Mouse (Mus musculus) heart, postnatal 25 days (tissue): Measurements from ENCODE around the gene Ucp2. TPM values are rescaled to one million over a fixed set of nuclear protein-coding genes. Genes with fewer than 3 reads are reported as not detected.
A peak's percentile ranks its signal among the peaks of the same experiment; 100 is the strongest.

Experiments used
- DNase-seq: peaks from one replicate; pipeline ENCODE4 v3.0.0; 2022; ENCODE audit warnings: low spot score
- intact Hi-C: fragments of 180-260 bp; cut with DNase I; formaldehyde crosslinking; loops from one replicate; pipeline ENCODE4 v1.15.1; 2025
- total RNA-seq, 2 experiments: library from RNA; stranded (reverse); gene quantifications; 2 replicates each; pipeline ENCODE4 v1.2.3; 2021

Ucp2 gene
- 100 to 1,000 TPM; 426 to 460 TPM for total RNA-seq

DNA sequence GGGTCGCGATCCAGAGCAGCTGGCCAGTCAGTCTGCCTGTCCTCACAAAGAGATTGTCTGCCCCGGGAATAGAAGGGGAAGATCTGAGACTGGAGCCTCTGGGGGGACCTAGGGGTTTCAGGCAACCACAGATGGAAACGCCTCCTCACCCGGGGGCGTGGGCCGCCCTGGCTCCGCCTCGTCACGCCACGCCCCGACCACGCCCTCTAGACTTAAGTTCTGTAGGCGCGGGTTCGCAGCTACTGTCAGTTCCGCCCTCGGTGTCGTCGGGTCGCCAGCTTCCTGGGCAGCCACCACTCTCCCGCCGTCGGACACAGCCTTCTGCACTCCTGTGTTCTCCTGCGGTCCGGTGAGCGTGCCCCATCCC, at the start of gene Ucp2:
TSS of gene Ucp2 (plus strand) at position 221 of the 367 bp plus-strand sequence.
- peak; percentile 85 for DNase-seq
- intact Hi-C loops = loop anchor here (2.0 kb wide), 1 partner anchor 62 kb away; no protein-coding TSS in a partner anchor

DNA sequence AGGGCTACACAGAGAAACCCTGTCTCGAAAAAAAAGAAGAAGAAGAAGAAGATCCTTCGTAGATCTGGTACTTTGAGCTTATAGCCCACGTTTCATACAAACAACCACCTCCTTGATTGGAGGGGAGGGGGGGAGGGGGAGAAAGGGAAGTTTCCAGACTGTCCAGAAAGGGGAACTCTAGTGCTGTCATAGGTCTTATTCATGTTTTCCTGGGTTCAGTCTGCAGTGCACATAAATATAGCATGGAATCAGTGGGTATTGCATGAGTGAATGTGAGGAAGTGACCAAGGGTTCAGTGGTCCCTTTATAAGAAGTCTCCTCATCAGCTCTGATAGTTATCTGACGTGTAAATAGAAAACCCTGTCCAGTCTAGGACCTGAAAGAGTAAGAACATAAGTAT, 49.4 kb upstream of the Ucp2 start:
- DNase-seq = no peak
- intact Hi-C loops = no loop called here

DNA sequence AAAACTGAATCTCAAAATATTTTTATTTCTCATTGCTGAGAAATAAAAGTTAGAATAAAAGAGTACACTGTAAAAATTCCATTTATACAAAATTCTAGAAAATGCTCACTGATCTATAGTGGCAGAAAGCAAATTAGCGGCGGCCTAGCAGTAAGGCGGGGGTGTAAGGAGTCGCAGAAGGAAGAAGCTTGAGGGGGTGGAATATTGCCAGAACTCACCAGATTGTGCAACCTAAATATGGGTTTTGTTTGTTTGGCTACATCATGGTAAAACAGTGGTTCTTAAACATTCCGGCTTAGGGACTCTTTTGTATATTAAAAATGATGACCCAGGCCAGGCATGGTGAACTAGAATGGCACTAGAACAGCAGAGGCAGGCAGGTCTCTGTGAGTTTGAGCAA, 46.9 kb upstream of the Ucp2 start:
- intact Hi-C loops = no loop called here
- DNase-seq = no peak

DNA sequence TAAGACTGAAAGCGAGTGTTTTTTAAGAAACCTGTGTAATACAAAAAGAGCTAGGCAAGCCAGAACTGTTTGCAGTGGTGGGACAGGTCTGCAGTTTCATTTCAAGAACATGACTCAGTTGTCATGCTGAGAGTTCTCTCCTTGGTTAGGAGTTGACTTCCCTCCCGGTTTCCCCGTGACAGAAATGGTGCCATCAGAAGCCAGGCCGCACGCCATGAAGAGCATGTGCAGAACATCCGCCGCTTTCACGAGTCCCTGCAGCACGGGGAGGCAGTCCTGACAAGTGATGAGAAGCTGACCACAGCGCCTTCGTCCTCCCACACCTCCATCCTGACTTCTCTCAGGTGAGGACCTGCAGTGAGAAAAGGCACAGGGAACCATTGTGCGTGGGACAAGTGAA, 44.6 kb upstream of the Ucp2 start:
- intact Hi-C loops = no loop called here
- no peak for DNase-seq

DNA sequence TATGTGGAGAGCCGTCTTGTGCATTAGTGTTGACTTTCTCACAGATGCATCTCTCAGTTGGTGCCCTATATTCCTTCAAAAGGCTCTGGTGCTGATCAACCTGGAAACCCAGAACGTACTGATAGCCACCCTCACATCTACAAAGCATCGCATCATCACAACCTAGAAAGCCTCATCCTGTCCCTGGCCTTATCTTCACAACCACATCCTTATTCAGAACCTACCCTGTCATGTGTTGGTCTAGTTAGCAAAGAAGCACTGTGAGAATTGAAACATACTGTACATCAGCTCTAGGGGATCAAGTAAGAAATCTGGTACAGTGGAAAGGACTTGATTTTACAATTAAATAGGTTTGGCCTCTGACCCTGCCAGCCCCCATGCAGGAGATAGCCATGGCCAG, 44.2 kb upstream of the Ucp2 start:
- DNase-seq = no peak
- intact Hi-C loops = no loop called here

DNA sequence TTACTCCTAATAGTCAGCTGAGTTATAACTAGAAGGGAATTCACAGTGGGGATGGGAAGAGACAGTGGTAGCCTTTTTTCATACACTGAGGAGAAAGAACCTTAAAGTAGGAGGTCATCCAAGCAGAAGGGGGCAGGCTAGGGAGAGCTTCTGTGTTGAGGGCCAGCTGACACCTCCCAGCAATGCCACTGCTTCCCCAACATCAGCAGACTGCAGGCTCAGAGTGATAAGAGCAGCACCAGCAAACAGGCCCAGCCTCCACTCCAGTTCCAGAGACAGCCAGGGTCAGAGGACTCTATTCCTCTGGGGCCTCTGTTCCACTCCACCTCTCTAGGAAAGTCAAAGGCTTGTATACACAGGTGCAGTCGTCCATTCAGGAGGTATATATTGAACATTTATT, 35.0 kb upstream of the Ucp2 start:
- intact Hi-C loops = loop anchor here (2.0 kb wide), 1 partner anchor 25 kb away; no protein-coding TSS in a partner anchor
- no peak for DNase-seq

DNA sequence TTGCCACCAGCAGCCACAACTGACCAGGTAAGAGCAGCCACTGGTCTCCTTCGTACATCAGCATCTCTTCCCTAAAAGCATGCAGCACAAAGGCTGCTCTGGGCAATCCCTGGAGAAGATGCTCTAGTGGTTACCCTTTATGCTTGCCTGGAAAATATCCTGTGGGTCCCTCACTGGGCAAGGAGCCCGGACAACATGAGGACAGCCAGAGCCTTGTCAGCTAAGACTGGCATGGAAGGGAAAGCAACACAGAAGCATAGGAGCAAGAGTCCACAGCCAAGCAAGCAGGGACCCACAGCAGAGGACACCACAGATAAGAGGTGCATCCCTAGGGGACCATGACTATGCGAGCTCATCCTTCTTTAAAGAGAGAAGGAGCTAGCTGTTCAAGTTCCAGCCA, 33.3 kb upstream of the Ucp2 start:
- DNase-seq = no peak
- intact Hi-C loops = loop anchor here (2.0 kb wide), 1 partner anchor 27 kb away; no protein-coding TSS in a partner anchor

DNA sequence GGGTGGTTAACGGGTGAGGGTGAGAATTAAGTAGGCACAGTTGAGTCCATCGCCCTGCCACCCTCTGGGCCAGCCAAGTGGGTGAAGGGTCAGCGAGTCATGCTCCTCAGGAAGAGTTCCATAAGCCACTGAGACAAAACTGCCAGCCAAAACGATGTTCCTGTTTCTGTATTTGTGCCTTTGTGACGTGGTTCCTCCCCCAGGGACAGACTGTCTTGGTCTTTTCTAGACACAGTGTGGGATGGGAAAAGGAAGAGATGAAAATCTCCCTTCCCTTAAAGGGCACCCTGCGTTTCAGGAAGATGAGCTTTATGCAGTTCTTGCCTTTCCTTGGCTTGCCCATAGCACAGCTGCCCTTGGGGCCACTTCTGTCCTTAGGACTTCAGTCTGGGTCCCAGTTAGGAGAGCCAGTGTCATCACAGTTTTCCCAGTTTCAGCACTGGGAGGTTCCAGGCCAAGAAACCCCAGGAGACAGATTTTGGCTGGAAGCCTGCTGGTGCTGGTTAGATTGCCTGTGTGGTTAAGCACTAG, 31.5 kb upstream of the Ucp2 start:
- intact Hi-C loops = no loop called here
- peak; percentile 64 for DNase-seq

DNA sequence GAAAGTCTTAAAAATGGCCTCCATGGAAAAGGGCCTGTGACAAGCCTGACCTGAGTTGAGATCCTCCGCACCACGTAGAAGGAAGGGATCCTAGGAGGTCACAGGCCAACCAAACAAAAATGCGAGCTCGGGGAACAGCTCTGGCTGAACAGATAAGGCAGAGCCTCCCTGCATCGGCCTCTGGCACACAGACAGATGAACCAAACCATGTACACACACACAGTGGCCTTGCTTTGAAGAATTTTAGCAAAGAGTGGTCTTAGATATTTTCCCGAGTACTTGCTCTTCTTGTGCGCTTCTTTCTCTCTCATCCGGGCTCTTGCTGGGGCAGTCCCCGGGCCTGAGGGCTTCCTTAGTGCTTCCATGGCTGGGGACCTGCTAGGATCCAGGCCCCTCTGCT, 29.9 kb upstream of the Ucp2 start:
- intact Hi-C loops = no loop called here
- DNase-seq = no peak

DNA sequence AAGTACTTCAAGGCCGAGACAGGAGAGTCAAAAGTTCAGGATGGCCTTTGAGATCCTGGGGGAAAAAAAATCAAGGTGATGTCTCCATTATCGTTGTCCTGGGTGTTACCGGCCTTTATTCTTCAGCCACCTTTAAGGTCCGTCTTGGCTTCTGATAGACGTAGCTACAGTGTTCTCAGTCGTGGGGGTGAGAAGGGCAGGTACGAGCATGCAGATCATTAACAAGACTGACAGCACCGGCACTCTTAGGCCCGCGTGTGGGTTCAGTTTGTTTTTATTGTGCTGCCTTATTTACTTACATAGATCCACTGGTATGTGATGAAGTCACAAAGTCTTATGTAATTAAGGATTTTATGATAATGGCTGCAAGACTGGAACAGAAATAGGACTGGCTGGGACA, 29.4 kb upstream of the Ucp2 start:
- DNase-seq = no peak
- intact Hi-C loops = loop anchor here (2.0 kb wide), 1 partner anchor 27 kb away; no protein-coding TSS in a partner anchor

DNA sequence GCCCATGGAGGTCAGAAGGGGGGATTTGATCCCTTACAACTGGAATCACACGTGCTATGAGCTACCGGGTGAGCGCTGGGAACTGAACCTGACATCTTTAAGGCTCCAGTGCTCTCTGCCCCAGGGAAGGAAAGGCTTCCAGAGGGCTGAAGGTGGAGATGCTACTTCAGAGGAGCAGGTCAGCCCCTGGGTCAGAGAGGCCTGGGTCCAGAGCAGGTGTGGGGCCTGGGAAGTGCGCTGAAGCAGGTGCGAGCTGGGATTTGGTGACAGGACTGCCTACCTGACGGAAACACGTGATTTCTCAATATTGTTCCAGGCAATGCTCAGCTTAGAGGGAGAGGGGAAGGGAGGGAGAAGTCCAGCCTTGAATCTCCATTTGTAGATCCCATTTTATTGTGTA, 28.9 kb upstream of the Ucp2 start:
- intact Hi-C loops = loop anchor here (2.0 kb wide), 1 partner anchor 27 kb away; no protein-coding TSS in a partner anchor
- DNase-seq = no peak

DNA sequence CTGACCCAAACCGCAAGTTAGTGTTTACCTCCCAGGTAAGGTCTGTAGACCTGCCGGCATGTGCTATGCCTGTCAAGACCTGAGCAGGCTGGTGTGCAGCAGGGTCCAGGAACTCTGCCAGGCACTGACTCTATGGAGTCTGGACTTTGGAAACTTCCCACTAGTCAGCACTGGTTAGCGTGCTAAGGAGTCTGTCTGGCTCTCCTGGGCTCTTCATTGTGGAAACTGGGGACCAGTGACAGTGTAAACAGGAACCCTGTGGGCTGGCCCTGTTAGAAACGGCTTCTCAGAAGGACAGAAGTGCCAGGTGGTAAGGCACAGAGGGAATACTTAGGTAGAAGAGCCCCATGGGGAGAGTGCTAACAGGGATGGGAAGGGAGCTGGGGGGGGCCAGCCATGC, 27.9 kb upstream of the Ucp2 start:
- DNase-seq = no peak
- intact Hi-C loops = loop anchor here (2.0 kb wide), 1 partner anchor 26 kb away; no protein-coding TSS in a partner anchor

DNA sequence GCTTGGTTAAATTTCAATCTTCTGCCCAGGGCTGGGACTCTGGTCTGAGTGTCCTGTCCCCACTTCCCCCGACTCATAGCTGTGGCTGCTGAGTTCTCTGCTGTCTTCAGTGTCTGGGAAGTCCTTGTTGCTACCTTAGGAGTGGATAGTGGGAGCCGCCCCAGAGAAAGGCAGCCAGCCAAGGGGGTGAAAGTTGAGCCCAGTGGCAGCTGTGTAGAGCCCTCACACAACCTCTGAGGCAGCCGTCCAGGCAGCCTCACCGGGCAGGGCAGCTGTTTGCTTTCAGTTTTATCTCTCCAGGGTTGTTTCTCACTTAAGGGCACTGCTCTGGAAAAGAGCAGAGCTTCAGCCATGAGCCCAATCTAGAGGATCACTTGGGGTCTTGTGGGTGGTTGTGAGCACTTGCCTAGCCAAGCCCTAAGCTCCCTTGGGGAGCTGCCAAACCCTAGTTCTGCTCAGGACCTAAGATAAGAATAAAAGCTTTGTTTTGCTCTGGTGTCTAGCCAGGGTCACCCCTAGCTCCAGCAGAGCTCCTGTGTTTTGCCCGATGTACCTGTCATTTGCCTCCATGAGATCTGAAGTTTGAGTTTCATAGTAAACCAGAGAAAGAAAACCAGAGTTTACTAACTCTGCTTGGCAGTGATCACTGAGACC, 27.4 kb upstream of the Ucp2 start:
- intact Hi-C loops = loop anchor here (2.0 kb wide), 1 partner anchor 25 kb away; no protein-coding TSS in a partner anchor

DNA sequence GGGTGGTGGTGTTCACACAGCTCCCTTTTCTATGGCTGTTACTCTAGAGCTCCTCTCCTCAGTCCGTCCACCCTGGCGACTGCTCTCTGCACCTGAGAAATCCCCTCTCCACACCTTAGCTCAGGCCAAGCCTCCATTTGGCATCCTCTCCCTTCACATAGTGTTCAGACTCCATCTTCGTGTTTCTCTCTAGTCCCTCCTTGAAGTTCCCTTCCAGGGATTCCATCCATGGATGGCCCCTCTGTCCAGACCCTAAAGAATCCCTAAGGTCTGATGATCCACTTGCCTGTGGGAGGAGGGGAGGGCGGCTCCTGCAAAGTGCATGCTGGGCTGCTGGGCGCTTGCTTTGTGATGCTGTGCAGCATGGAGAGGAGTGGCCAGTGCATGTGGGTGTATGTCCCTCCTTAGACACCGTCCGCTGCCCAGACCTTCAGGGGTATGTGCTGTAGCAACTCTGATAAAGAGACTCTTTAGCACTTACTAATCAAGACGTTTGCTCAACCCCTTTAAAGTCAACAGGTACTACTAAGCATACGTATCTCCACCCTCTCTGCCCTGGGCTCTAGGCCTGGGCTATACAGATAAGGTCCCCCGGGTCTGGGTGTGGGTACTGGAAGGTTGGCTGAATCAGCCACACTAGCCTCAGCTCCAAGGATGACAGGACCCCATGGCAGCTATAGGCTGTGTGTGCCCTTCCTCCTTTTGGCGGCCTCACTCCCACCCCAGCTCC, 26.2 kb upstream of the Ucp2 start:
- no peak for DNase-seq
- intact Hi-C loops = no loop called here

More for the DNA sequence above, 27.4 kb upstream of the Ucp2 start:
- peak; percentile 83 for DNase-seq

DNA sequence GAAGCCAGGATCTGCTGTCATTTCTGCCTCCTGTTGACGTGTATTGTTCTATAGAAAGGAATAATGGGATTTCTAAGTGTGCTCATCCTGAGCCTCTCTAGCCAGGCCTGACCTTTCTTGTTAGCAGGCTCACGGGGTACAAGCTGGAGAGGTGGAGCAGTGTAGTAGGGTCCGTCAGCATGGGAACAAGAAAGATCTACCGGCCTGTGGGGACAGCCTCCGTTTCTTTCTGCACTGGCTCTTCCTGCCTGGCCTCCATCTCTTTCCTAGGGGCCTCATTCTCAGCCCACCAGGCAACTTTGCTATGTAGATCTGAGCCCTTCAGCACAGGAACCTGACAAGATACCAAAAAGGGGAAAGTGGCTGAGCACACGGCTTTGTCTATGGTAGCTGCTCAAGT, 24.4 kb upstream of the Ucp2 start:
- DNase-seq = no peak
- intact Hi-C loops = no loop called here

DNA sequence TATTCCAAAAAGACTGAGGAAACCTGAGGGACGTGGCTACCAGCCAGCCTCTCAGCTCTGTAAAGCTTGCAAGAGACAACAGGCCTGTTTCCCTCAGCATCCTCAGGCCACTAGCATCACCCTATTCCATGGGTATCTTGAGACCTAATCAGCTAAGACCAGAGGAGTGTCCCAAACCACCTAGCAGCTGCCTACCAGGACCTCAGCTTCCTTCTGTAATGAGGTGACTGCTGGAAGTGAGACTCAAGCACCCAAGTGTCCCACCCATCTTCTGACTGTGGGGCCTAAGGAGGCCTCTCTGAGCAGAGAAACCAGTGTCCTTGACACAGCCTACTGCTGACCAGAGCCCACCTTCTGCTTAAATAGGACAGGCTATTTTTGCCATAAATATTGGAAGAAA, 23.6 kb upstream of the Ucp2 start:
- intact Hi-C loops = no loop called here
- no peak for DNase-seq

DNA sequence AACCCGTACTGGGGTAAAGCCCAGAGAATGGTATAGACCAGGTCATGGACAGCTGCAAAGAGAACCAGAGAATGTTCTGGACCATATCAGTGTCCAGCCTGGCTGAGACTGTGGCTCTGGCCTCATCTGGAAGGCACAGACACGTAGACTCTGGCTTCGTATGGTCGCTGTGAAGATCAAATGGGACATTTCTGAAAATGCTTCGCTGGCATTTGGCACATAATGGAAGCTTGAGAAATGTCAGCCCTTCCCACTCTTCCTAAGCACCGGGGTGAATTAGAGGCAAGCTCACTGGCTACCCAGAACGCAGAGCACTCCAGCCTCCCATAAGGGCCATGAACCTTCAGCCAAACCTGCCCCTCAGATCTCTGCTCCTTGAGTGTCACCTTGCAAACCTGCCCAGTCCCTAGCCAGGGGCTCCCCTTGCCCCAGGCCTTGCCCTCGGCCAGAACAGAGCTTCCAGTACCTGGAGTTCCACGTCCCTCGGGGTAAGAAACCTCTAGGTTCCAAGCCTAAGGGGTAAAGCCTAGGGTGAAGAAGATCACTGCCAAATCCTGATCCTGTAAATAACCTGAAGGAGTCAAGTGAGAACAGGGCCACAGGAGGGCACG, 22.2 kb upstream of the Ucp2 start:
- intact Hi-C loops = no loop called here
- DNase-seq = no peak

DNA sequence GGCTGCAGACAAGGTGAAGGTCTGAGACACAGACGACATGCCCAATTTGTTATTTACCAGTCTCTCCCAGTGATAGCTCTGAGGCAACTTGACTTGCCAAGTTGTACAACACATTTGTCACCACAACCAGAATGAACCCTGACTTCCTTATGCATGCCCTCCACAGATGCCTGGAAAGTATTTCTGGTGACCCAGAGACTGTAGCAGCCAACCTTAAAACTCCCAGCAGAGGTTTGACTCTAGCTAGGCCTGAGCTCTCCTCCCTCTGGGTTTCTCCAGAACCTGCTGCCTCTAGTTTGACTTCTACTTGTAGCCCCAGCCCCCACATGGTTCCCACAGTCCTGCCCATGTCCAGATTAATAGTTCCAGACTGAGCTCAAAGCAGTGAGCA, 21.7 kb upstream of the Ucp2 start:
- intact Hi-C loops = no loop called here
- DNase-seq = no peak

DNA sequence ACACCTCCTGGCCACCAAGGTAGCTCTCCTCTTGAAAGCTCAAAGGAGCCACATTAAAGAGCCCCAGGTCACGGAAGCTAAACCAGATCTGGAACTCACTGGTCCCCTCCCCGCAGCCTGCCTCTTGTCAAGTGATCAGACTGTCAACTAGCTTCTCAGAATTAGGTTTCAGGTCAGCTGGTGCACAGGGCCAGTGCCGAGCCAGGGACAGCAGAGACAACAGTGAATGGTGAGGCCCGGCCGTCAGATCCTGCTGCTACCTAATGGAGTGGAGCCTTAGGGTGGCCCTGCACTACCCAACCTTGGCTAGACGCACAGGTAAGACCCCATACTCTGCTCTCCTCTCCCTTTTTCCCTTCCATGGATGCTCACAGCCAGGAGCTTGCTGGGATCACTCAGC, 20.4 kb upstream of the Ucp2 start, which contains the start of gene Ucp3:
TSS of gene Ucp3 (plus strand) at position 214 of the 400 bp plus-strand sequence.
- intact Hi-C loops = no loop called here
- no peak for DNase-seq

DNA sequence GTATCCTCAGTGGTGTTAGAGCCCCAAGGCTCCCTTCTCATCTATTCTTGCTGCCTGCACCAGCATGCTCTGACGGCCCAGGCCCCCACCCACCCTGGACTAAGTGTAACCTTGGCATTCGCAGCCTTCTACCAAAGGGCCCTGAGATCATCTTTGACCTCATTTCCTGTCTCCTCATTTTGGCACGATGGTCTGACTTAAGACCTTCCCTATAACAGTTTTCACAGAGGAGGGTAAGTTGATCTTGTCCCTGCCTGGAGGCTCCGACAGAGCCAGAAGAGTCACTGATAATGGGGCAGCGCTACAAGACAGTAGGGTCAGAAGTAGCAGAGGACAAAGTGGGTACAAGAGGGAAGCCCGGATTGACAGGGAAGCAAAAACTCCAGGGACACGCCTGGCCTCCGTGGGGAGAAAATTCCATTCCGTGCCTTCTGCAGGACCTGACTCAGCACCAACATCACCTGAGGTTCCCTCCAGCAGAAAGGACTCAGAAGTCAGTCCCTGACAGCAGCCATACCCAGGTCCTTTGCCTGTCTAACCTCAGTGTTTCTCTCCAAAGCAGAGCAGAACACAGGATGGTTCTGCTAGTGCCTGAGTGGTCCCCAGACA, 19.2 kb upstream of the Ucp2 start:
- no peak for DNase-seq
- intact Hi-C loops = no loop called here
